Mouse (Mus musculus) stomach, postnatal 0 days (tissue): Measurements from ENCODE around the gene Coro2a.

Experiments
- CTCF ChIP-seq: IDR thresholded peaks from 2 replicates; pipeline ENCODE4 v1.5.1; 2016; ENCODE audit warnings: antibody characterized with exemption, low read depth, mild to moderate bottlenecking, moderate library complexity
- EP300 ChIP-seq: optimal IDR thresholded peaks from 2 replicates; pipeline ENCODE3; 2016; ENCODE audit warnings: antibody characterized with exemption

DNA sequence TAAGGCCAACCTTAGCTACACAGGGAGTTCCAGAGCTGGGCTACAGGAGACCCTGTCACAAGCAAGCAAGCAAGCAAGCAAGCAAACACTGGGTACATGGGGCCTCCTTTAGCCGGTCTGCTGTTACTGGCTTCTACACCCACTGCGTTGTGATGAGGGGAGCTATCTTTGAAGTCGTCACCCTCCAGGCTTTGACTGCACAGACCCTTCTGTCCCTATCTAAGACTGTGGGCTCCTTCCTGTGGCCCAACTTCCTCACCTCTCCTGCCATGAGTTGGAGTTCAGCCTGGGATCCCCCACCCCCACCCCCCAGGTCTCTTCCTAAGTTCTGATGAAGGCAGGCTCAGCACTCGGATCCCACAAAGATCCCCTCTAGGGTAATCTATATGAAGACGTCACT, 40.0 kb downstream of the Coro2a start:
- TF ChIP-seq CTCF (no peak), EP300 (no peak)
